Mouse (Mus musculus) embryonic fibroblast, embryonic 13.5 days (primary cell): Measurements from ENCODE around the gene Rbm34. TPM values are rescaled to one million over a fixed set of nuclear protein-coding genes. Genes with fewer than 3 reads are reported as not detected.
A peak's percentile ranks its signal among the peaks of the same experiment; 100 is the strongest.
"Not testable (repeated sequence)": the region's sequence is repeated elsewhere in the genome, so short reads cannot be mapped to it uniquely, and the experiment has no call there.

Experiments used
- H3K27ac ChIP-seq: 2 replicates; pipeline ENCODE4 v1.5.1; 2012; ENCODE audit warnings: low read length, control low read depth, inconsistent platforms; ENCODE audit not compliant: insufficient read depth
- H3K4me1 ChIP-seq: 2 replicates; pipeline ENCODE4 v1.6.1; 2011; ENCODE audit warnings: low read length; ENCODE audit not compliant: control insufficient read depth, insufficient read depth
- H3K4me3 ChIP-seq: 2 replicates; pipeline ENCODE4 v1.5.1; 2011; ENCODE audit warnings: mild to moderate bottlenecking, control low read depth, low read length; ENCODE audit not compliant: insufficient read depth
- CTCF ChIP-seq: IDR thresholded peaks from 2 replicates; pipeline ENCODE4 v1.5.1; 2011; ENCODE audit warnings: mild to moderate bottlenecking, control low read depth, low read length, moderate library complexity, borderline replicate concordance; ENCODE audit not compliant: insufficient read depth
- POLR2A ChIP-seq: IDR thresholded peaks from 2 replicates; pipeline ENCODE4 v1.6.1; 2011; ENCODE audit warnings: low read depth, mild to moderate bottlenecking, control low read depth, low read length, moderate library complexity
- polyA plus RNA-seq: library from polyadenylated mRNA; stranded (reverse); fragments of >200 nt; gene quantifications from 2 replicates; pipeline ENCODE4 v1.2.4, GENCODE M21; 2011; ENCODE audit warnings: low read depth; ENCODE audit not compliant: missing spikeins, insufficient read length

Rbm34 gene
- polyA plus RNA-seq, 1 experiment: 20.9 TPM

DNA sequence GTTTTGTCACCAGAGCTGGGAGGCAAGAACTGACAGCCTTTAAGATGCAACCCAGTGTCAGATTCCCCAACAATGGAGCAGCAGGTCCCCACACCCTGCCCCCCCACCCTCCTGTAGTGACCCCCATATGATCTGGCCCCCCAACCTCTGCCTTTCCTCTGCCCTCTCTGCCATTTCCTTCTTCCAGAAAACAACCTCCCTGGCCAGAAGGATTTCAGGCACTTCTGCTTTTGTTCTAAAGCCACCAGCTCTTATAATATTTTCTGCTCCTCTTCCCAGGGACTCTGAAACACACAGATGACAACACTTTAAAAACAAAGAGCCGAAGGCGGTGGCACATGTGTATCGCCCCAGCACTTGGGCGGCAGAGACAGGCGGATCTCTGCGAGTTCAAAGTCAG lies 50.5 kb downstream of the Rbm34 start:
- peaks cover 3% of the 10 kb centered on the region for H3K4me1 ChIP-seq
- no peak for TF ChIP-seq CTCF
- TF ChIP-seq POLR2A: no peak
- H3K27ac ChIP-seq: peak overlapping the region; percentile 39
- no peak overlapping the region for H3K4me3 ChIP-seq

DNA sequence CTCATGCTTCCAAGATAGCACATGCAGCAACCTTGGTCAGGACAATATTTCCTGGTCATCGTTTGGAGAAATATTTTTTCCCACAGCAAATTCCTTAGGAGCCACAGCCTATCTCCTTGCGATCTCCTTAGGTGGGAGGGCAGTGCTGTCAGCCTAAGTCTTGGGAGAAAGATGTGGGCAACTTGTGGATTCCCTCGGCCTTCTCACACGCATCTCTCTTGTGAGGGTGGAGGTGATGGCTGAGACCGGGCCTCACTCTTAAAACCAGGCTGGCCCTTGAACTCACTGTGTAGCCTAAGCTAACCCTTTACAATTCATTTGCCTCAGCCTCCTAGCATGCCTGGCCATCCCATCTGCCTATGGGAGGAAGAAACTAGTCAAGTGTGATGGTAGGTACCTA lies 51.2 kb downstream of the Rbm34 start:
- Histone ChIP-seq H3K4me3 (no peak overlapping the region), H3K27ac (peak overlapping the region; percentile 51; the same call in 1 of the 2 replicates)
- no peak for TF ChIP-seq POLR2A
- TF ChIP-seq CTCF: no peak

DNA sequence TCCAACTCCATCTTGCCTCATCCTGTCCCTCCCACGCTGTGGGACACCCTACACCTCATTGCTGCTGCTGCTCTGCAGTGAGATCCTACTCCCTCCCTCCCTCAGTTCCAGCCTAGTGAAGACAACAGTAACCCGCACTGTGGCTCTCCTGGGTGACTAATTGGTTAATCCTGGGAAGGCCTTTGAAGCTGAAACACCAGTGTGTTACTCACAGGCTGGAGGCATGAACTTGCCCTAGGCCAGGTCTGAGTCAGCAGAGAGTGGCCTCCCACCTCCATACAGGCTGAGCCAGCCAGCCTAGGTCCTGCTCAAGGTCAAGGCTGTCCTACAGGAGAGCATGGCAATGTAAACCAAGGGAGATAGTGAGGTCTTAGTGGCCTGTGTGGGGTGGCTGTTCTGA lies 51.6 kb downstream of the Rbm34 start:
- TF ChIP-seq CTCF (no peak), POLR2A (no peak)
- Histone ChIP-seq H3K27ac (peak overlapping the region; percentile 51; the same call in 1 of the 2 replicates), H3K4me3 (no peak overlapping the region), H3K4me1 (peaks cover 3% of the 10 kb centered on the region)

More for the DNA sequence above, 51.2 kb downstream of the Rbm34 start:
- peaks cover 3% of the 10 kb centered on the region for H3K4me1 ChIP-seq

DNA sequence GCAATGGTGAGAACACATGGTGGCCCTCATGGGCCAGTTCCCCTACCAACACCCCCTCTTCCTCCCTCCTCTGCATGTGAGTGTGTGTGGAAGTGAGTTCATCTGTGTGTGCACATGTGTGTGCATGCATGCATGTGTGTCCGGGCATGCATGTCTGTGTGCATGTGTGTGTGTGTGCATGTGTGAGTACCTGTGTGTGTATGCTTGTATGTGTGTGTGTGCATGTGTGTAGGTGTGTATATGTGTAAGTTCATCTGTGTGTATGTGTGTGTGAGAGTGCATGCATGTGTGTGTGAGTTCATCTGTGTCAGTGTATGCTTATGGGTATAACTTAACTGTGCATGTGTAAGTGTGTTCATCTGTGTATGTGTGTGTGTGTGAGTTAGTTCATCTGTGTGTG lies 52.5 kb downstream of the Rbm34 start:
- Histone ChIP-seq H3K4me3 (no peak overlapping the region), H3K27ac (no peak overlapping the region), H3K4me1 (peaks cover 3% of the 10 kb centered on the region)
- TF ChIP-seq CTCF (no peak), POLR2A (no peak)

GRCm38 (mm10) chr8:126917179-126917905 lies 53.5 kb downstream of the Rbm34 start:
- TF ChIP-seq POLR2A (no peak), CTCF (no peak)
- H3K27ac ChIP-seq: no peak overlapping the region

DNA sequence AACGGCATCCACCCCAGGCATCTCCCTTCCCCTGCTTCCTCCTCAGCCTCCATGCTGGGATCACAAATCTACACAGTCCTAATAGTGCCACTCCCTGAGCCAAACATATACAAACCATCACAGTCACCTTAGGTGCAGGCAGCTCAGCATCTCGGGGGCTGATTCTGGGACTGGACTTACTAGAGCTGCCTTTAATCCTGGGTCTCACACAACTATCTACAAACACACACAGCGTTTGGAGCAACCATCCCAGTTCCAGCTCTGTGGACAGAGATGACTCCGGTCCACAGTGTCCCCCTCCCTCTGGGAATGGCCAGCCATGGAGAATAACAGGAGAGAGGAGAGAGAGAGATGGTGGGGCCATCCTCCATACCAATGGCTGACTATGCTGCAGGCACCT lies 54.3 kb downstream of the Rbm34 start:
- no peak overlapping the region for H3K4me3 ChIP-seq
- H3K4me1 ChIP-seq: peaks cover 3% of the 10 kb centered on the region
- TF ChIP-seq POLR2A (no peak), CTCF (no peak)
- no peak overlapping the region for H3K27ac ChIP-seq

More at GRCm38 (mm10) chr8:126917179-126917905, 53.5 kb downstream of the Rbm34 start:
- peaks cover 3% of the 10 kb centered on the region for H3K4me1 ChIP-seq
- no peak overlapping the region for H3K4me3 ChIP-seq

GRCm38 (mm10) chr8:126914609-126915375 lies 56.1 kb downstream of the Rbm34 start:
- H3K4me3 ChIP-seq: no peak overlapping the region
- peaks cover 3% of the 10 kb centered on the region for H3K4me1 ChIP-seq
- H3K27ac ChIP-seq: no peak overlapping the region
- no peak for TF ChIP-seq CTCF
- TF ChIP-seq POLR2A: no peak

DNA sequence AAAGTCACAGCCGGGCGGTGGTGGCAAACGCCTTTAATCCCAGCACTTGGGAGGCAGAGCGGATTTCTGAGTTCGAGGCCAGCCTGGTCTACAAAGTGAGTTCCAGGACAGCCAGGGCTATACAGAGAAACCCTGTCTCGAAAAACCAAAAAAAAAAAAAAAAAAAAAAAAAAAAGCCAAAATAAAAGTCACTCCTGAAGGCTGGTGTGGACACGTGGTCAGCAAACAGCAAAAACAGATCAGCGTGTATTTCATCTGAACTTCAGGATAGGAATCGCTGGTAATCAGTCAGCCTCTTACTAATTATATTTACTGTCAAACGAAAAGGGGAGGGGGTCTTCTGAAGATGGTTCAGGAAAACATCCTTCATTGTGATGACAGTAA lies 56.8 kb downstream of the Rbm34 start:
- H3K4me3 ChIP-seq, H3K4me1 ChIP-seq, H3K27ac ChIP-seq: not testable (repeated sequence)

GRCm38 (mm10) chr8:126913241-126914106 lies 57.4 kb downstream of the Rbm34 start:
- Histone ChIP-seq H3K4me1 (peaks cover 8% of the 10 kb centered on the region), H3K27ac (no peak overlapping the region), H3K4me3 (no peak overlapping the region)
- TF ChIP-seq POLR2A: no peak
- TF ChIP-seq CTCF: no peak
